In the genomic region with DNA sequence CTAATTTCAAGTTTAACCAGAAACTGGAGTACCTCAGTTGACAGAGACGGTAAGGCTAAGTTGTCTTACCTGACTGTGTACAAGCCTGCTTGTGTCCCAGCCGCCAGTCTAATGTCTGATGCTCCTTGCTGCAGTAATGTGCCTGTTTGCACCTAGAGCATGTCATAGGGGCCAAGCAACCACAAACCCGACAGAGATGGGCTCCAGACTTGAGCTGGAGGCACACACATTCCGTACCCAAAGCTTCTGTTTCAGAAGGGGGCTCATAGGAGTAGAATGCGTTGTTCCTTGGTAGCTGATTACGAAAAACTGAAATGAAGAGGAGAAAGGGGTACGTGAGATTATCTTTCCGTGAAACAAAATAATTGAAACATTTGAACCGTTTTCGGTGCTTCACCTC, we compare ENCODE assay signal across 8 mouse cellular contexts. TPM values are rescaled to one million over a fixed set of nuclear protein-coding genes. Genes with fewer than 3 reads are reported as not detected.
DNase-seq lines count a peak whose midpoint lies in the region; ATAC-seq and TF ChIP-seq lines count a peak whose summit lies in the region.

No protein-coding gene starts in this region.

- TF ChIP-seq CTCF in gastrocnemius, adult 2 months (IDR thresholded peaks at IDR 0.05), result no peak
- TF ChIP-seq CTCF in E14TG2a.4 (conservative IDR thresholded peaks at IDR 0.05; ENCODE audit: low read length), result no peak

- peak overlapping the region; percentile 81 for H3K4me2 ChIP-seq in forebrain, embryonic 11.5 days (ENCODE audit: low read depth, low read length, severe bottlenecking)
- H3K4me2 ChIP-seq in liver, embryonic 11.5 days, result peak overlapping the region; percentile 92

- no peak for DNase-seq in gastrocnemius, adult 2 months
- DNase-seq in gastrocnemius, postnatal 14 days, result no peak
- no peak for DNase-seq in forebrain, embryonic 11.5 days (ENCODE audit: low spot score)
- DNase-seq in liver, embryonic 11.5 days (ENCODE audit: low spot score), result no peak
- peak; percentile 16 for DNase-seq in thymus, postnatal 14 days
- no peak for DNase-seq in gastrocnemius, adult 18-20 months (ENCODE audit: low spot score)
- DNase-seq in left cerebral cortex, adult 8-10 months (ENCODE audit: low spot score in 2 of 2), result no peak

- intact Hi-C loops in gastrocnemius, adult 2 months (cut with DNase I), result no loop called here
- intact Hi-C loops in gastrocnemius, postnatal 14 days (cut with DNase I; ENCODE audit: low total_unique reads), result loop anchor here (5.0 kb wide), 1 partner anchor 36 kb away; a partner anchor contains a TSS

- peaks cover 37% of the 10 kb centered on the region for H3K4me1 ChIP-seq in E14TG2a.4 (replicated peaks; ENCODE audit: low read depth, low read length)
- 0 out of 2 replicates have a peak, but pooled peaks cover 2% of the 10 kb centered on the region for H3K4me1 ChIP-seq in forebrain, embryonic 11.5 days (replicated peaks; ENCODE audit: control insufficient read depth, insufficient read depth, low read length)
- peaks cover 11% of the 10 kb centered on the region; the same call in 1 of the 2 replicates for H3K4me1 ChIP-seq in liver, embryonic 11.5 days (replicated peaks; ENCODE audit: control insufficient read depth, insufficient read depth, low read length)

- H3K4me3 ChIP-seq in gastrocnemius, adult 2 months, result peak overlapping the region; percentile 90
- peak overlapping the region; percentile 93 for H3K4me3 ChIP-seq in E14TG2a.4 (replicated peaks; ENCODE audit: low read length)
- peak overlapping the region; percentile 90 for H3K4me3 ChIP-seq in forebrain, embryonic 11.5 days (ENCODE audit: low read depth, low read length)
- peak overlapping the region; percentile 93 for H3K4me3 ChIP-seq in liver, embryonic 11.5 days (ENCODE audit: low read depth, low read length)

- no peak for ATAC-seq in forebrain, embryonic 11.5 days (replicated peaks; ENCODE audit: low FRiP score)
- ATAC-seq in liver, embryonic 11.5 days (replicated peaks; ENCODE audit: low FRiP score), result no peak

- no peaks in the 10 kb centered on the region for H3K9me3 ChIP-seq in E14TG2a.4 (ENCODE audit: low read length)
- H3K9me3 ChIP-seq in forebrain, embryonic 11.5 days (ENCODE audit: control insufficient read depth, low read length), result no peaks in the 10 kb centered on the region
- no peaks in the 10 kb centered on the region for H3K9me3 ChIP-seq in liver, embryonic 11.5 days (ENCODE audit: control insufficient read depth, low read length)

- no peaks in the 10 kb centered on the region for H3K27me3 ChIP-seq in E14TG2a.4 (ENCODE audit: insufficient read depth, low read length)
- no peaks in the 10 kb centered on the region for H3K27me3 ChIP-seq in forebrain, embryonic 11.5 days (ENCODE audit: control insufficient read depth, insufficient read depth, low read length)
- H3K27me3 ChIP-seq in liver, embryonic 11.5 days (replicated peaks; ENCODE audit: control insufficient read depth, insufficient read depth, low read length), result no peaks in the 10 kb centered on the region

- WGBS in forebrain, embryonic 11.5 days, result 15% methylated on average over 10 of the region's 10 CpGs
- WGBS in liver, embryonic 11.5 days, result 12% methylated on average over 10 of the region's 10 CpGs

- H3K9ac ChIP-seq in forebrain, embryonic 11.5 days (ENCODE audit: low read length), result peak overlapping the region; percentile 79
- peak overlapping the region; percentile 93 for H3K9ac ChIP-seq in liver, embryonic 11.5 days (ENCODE audit: low read depth, low read length)

- peaks cover 46% of the 10 kb centered on the region for H3K36me3 ChIP-seq in E14TG2a.4 (ENCODE audit: insufficient read depth, low read length)
- no peaks in the 10 kb centered on the region; the same call in 1 of the 2 replicates for H3K36me3 ChIP-seq in forebrain, embryonic 11.5 days (ENCODE audit: control insufficient read depth, insufficient read depth, low read length)
- peaks cover 10% of the 10 kb centered on the region; the same call in 1 of the 2 replicates for H3K36me3 ChIP-seq in liver, embryonic 11.5 days (ENCODE audit: control insufficient read depth, insufficient read depth, low read length)

- peak overlapping the region; percentile 80 for H3K27ac ChIP-seq in gastrocnemius, adult 2 months
- H3K27ac ChIP-seq in forebrain, embryonic 11.5 days (ENCODE audit: low read depth, low read length), result no peak overlapping the region
- no peak overlapping the region for H3K27ac ChIP-seq in liver, embryonic 11.5 days (ENCODE audit: low read depth, low read length)

RNA-seq across cellular contexts. Expression of a gene that starts 0.8 kb away (rescaled TPM):
- total RNA-seq in gastrocnemius, adult 2 months (2021), result 10 to 100 TPM; 19.5 to 20.5 TPM
- 10 to 100 TPM; 12.6 to 15.6 TPM for total RNA-seq in gastrocnemius, postnatal 14 days (2021)
- polyA plus RNA-seq in forebrain, embryonic 11.5 days (2014; fragmentation: Nextera tagmentation; extraction: Ambion mirVana), result 51.6 and 53.0 TPM in 2 replicates
- 58.2 and 64.0 TPM in 2 replicates for polyA plus RNA-seq in liver, embryonic 11.5 days (2014; fragmentation: Nextera tagmentation; extraction: Ambion mirVana)
- 10 to 100 TPM; 13.8 to 19.2 TPM for total RNA-seq in gastrocnemius, adult 18-20 months (2021)
- total RNA-seq in left cerebral cortex, adult 8-10 months (2022), result 10 to 100 TPM; 14.9 to 28.9 (median 23.8) TPM

RNA-seq across cellular contexts. Expression of a gene that starts 26.6 kb away (rescaled TPM):
- 1 to 10 TPM; 7.8 to 9.1 TPM for total RNA-seq in gastrocnemius, adult 2 months (2021)
- total RNA-seq in gastrocnemius, postnatal 14 days (2021), result 1 to 10 TPM; 6.6 to 8.4 TPM
- 79.6 and 80.4 TPM in 2 replicates for polyA plus RNA-seq in forebrain, embryonic 11.5 days (2014; fragmentation: Nextera tagmentation; extraction: Ambion mirVana)
- polyA plus RNA-seq in liver, embryonic 11.5 days (2014; fragmentation: Nextera tagmentation; extraction: Ambion mirVana), result 54.3 and 56.3 TPM in 2 replicates
- 1 to 10 TPM; 6.7 to 7.0 TPM for total RNA-seq in gastrocnemius, adult 18-20 months (2021)
- total RNA-seq in left cerebral cortex, adult 8-10 months (2022), result 10 to 100 TPM; 29.9 to 36.9 (median 33.1) TPM

RNA-seq across cellular contexts. Expression of a gene that starts 26.8 kb away (rescaled TPM):
- total RNA-seq in gastrocnemius, adult 2 months (2021), result 100 to 1,000 TPM; 106 to 111 TPM
- 100 to 1,000 TPM; 115 to 119 TPM for total RNA-seq in gastrocnemius, postnatal 14 days (2021)
- 244 and 247 TPM in 2 replicates for polyA plus RNA-seq in forebrain, embryonic 11.5 days (2014; fragmentation: Nextera tagmentation; extraction: Ambion mirVana)
- polyA plus RNA-seq in liver, embryonic 11.5 days (2014; fragmentation: Nextera tagmentation; extraction: Ambion mirVana), result 251 and 252 TPM in 2 replicates
- 100 to 1,000 TPM; 105 to 115 TPM for total RNA-seq in gastrocnemius, adult 18-20 months (2021)
- 100 to 1,000 TPM; 123 to 140 (median 133) TPM for total RNA-seq in left cerebral cortex, adult 8-10 months (2022)

RNA-seq across cellular contexts. Expression of a gene that starts 37.9 kb away (rescaled TPM):
- 1 to 10 TPM; 2.9 TPM for total RNA-seq in gastrocnemius, adult 2 months (2021)
- total RNA-seq in gastrocnemius, postnatal 14 days (2021), result 1 to 10 TPM; 2.5 to 3.2 TPM
- 1.2 and 1.3 TPM in 2 replicates for polyA plus RNA-seq in forebrain, embryonic 11.5 days (2014; fragmentation: Nextera tagmentation; extraction: Ambion mirVana)
- 0.70 and 1.1 TPM in 2 replicates for polyA plus RNA-seq in liver, embryonic 11.5 days (2014; fragmentation: Nextera tagmentation; extraction: Ambion mirVana)
- 1 to 10 TPM; 2.2 to 3.0 TPM for total RNA-seq in gastrocnemius, adult 18-20 months (2021)
- total RNA-seq in left cerebral cortex, adult 8-10 months (2022), result 1 to 10 TPM; 1.8 to 3.6 (median 2.9) TPM
